Mouse (Mus musculus) neural tube, embryonic 14.5 days (tissue): ENCODE measurements around the gene Tbcc. TPM values are rescaled to one million over a fixed set of nuclear protein-coding genes. Genes with fewer than 3 reads are reported as not detected.

Source experiments
- ATAC-seq: fragments of 200-750 bp; cut with Nextera tagmentation; 2 replicates; pipeline ENCODE4 v1.8.0; 2017; ENCODE audit warnings: low read depth, mild to moderate bottlenecking, moderate TSS enrichment, moderate library complexity
- H3K27ac ChIP-seq: fragments of 300-500 bp; sonication (generic); 2 replicates; pipeline ENCODE4 v1.5.1; 2014; ENCODE audit warnings: low read depth, mild to moderate bottlenecking, control low read depth, low read length, moderate library complexity, mixed read lengths
- H3K27me3 ChIP-seq: fragments of 300-500 bp; sonication (generic); 2 replicates; pipeline ENCODE4 v1.6.1; 2014; ENCODE audit warnings: low read length; ENCODE audit not compliant: control insufficient read depth, insufficient read depth
- H3K36me3 ChIP-seq: fragments of 300-500 bp; sonication (generic); 2 replicates; pipeline ENCODE4 v1.6.1; 2014; ENCODE audit warnings: low read length, mixed read lengths; ENCODE audit not compliant: control insufficient read depth, insufficient read depth
- H3K4me1 ChIP-seq: fragments of 300-500 bp; sonication (generic); 2 replicates; pipeline ENCODE4 v1.6.1; 2014; ENCODE audit warnings: low read length; ENCODE audit not compliant: control insufficient read depth, insufficient read depth
- H3K4me2 ChIP-seq: fragments of 300-500 bp; sonication (generic); 2 replicates; pipeline ENCODE4 v1.6.1; 2014; ENCODE audit warnings: mild to moderate bottlenecking, low read depth, low read length, control low read depth
- H3K4me3 ChIP-seq: fragments of 300-500 bp; sonication (generic); 2 replicates; pipeline ENCODE4 v1.5.1; 2014; ENCODE audit warnings: low read depth, low read length, control low read depth, mixed read lengths
- H3K9ac ChIP-seq: fragments of 300-500 bp; sonication (generic); replicated peaks from 2 replicates; pipeline ENCODE4 v1.6.1; 2014; ENCODE audit warnings: low read depth, mild to moderate bottlenecking, control low read depth, low read length, mixed read lengths
- H3K9me3 ChIP-seq: fragments of 300-500 bp; sonication (generic); 2 replicates; pipeline ENCODE4 v1.6.1; 2016; ENCODE audit warnings: low read length; ENCODE audit not compliant: control insufficient read depth
- WGBS: fragments of 180-500 bp; shearing (Covaris S2); extraction: QIAGEN DNeasy Blood & Tissue Kit; methylation state at CpG from one replicate; pipeline ENCODE4 v1.1.7; 2014; 5-methylcytosine and 5-hydroxymethylcytosine counted together
- polyA plus RNA-seq: library from polyadenylated mRNA; unstranded; fragments of >200 nt; fragmentation: Nextera tagmentation; extraction: Ambion mirVana; gene quantifications from 2 replicates; pipeline ENCODE4 v1.2.1, GENCODE M21; 2014

Gene Tbcc
- polyA plus RNA-seq, 1 experiment from 2014 or later, result 62.1 TPM

GRCm38 (mm10) chr17:46854096-46854495 is 36.4 kb upstream of the Tbcc start:
- H3K36me3 ChIP-seq, result 0 out of 2 replicates have a peak, but pooled peaks cover 3% of the 10 kb centered on the region
- peaks cover 22% of the 10 kb centered on the region for H3K4me1 ChIP-seq
- H3K9ac ChIP-seq, result no peak overlapping the region
- H3K9me3 ChIP-seq, result no peaks in the 10 kb centered on the region
- H3K27ac ChIP-seq, result no peak overlapping the region
- no peak overlapping the region for H3K4me2 ChIP-seq
- ATAC-seq, result no peak
- WGBS, result 84% methylated on average over 7 of the region's 7 CpGs
- H3K27me3 ChIP-seq, result no peaks in the 10 kb centered on the region
- H3K4me3 ChIP-seq, result no peak overlapping the region

DNA sequence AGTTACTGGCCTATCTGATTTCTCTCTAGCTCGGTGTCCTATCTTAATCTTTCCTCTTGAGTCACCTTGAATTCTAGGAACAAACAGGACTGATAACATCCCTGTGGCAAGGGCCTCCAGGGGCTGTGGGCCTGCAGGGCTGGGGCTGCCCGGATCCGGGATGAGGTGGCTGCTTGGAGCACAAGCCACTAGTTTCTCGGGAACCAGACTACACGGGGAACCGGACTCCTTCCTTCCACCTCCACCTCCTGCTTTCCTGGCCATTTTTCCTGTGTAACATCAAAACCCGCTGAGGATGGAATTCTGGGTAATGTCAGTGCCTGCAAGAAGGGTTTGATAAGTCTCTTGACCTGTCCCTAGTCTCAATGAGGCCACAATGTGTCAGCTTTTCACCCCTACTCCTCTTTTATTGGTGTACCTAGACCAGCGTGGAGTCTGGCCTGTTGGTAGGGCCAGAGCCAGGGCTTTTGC is 35.8 kb upstream of the Tbcc start:
- whole genome bisulfite sequencing, result 80% methylated on average over 8 of the region's 8 CpGs
- H3K9me3 ChIP-seq, result no peaks in the 10 kb centered on the region
- H3K4me3 ChIP-seq, result peak overlapping the region; percentile 62
- no peak overlapping the region; the same call in 1 of the 2 replicates for H3K27ac ChIP-seq
- H3K4me1 ChIP-seq, result peaks cover 26% of the 10 kb centered on the region
- H3K36me3 ChIP-seq, result 0 out of 2 replicates have a peak, but pooled peaks cover 3% of the 10 kb centered on the region
- H3K4me2 ChIP-seq, result peak overlapping the region; percentile 58
- no peaks in the 10 kb centered on the region for H3K27me3 ChIP-seq
- 0 out of 2 replicates have a peak overlapping the region, but pooled peaks have one; percentile 28 for H3K9ac ChIP-seq
- ATAC-seq, result no peak

DNA sequence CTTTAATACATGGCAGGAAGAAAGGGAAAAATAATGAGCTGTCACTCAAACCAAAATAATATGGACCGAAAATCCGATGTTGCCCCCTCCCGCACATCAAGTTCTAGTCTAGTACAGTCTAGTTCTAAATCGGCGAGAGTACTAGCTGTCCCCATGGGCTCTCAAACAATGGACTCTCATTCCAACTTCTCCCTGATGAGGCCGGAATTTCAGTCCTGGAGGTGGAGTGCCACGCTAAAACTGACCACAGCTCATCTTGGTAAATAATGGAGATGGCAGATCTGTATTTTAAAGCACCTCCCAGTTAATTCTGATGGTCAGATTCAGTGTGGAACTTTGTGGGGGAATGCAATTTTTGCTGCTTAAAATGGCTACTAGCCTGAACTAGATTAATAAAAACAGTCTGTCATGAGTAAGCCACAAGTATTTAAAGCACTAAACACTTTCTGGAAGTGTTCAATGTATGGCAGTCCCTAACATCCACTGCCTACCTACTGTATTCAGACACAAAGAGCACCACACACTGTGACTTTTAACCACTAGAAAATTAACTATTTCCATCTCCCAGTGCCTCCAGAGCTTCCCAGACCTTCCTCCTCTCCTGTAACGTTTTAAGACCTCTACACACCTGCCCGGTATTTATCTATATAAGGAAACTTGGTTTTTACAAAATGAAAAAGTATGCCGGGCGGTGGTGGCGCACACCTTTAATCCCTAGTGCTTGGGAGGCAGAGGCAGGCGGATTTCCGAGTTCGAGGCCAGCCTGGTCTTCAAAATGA is 35.0 kb upstream of the Tbcc start:
- Histone ChIP-seq H3K36me3 (0 out of 2 replicates have a peak, but pooled peaks cover 3% of the 10 kb centered on the region), H3K27me3 (no peaks in the 10 kb centered on the region), H3K4me1 (peaks cover 32% of the 10 kb centered on the region), H3K9ac (peak overlapping the region; percentile 100), H3K4me2 (peak overlapping the region; percentile 58), H3K4me3 (peak overlapping the region; percentile 62), H3K27ac (peak overlapping the region; percentile 100), H3K9me3 (no peaks in the 10 kb centered on the region)
- 63% methylated on average over 15 of the region's 15 CpGs for WGBS
- ATAC-seq, result no peak

DNA sequence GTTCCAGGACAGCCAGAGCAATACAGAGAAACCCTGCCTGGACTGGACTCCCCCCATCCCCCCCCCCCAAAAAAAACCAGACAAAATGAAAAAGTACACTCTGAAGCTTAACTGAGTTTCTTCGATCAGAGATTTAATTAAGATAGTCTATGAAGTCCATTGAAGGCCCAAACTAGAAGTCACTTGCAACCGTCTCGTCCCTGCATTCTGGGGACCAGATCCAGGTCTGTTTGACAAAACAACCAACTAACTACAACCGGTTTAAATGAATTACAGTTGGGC is 34.4 kb upstream of the Tbcc start:
- ATAC-seq, result no peak
- peak overlapping the region; percentile 100 for H3K27ac ChIP-seq
- peak overlapping the region; percentile 100 for H3K9ac ChIP-seq
- peak overlapping the region; percentile 58 for H3K4me2 ChIP-seq
- H3K4me3 ChIP-seq, result peak overlapping the region; percentile 62
- 15% methylated on average over 4 of the region's 4 CpGs for WGBS
- peaks cover 32% of the 10 kb centered on the region for H3K4me1 ChIP-seq
- 0 out of 2 replicates have a peak, but pooled peaks cover 3% of the 10 kb centered on the region for H3K36me3 ChIP-seq
- no peaks in the 10 kb centered on the region for H3K9me3 ChIP-seq
- H3K27me3 ChIP-seq, result no peaks in the 10 kb centered on the region

GRCm38 (mm10) chr17:46856471-46857360 is 33.8 kb upstream of the Tbcc start:
- peak overlapping the region; percentile 58 for H3K4me2 ChIP-seq
- H3K9ac ChIP-seq, result peak overlapping the region; percentile 100
- H3K27ac ChIP-seq, result peak overlapping the region; percentile 100
- no peaks in the 10 kb centered on the region for H3K27me3 ChIP-seq
- under 1% methylated on average over 74 of the region's 87 CpGs for WGBS
- peak; percentile 29 for ATAC-seq
- no peaks in the 10 kb centered on the region for H3K9me3 ChIP-seq
- peaks cover 32% of the 10 kb centered on the region for H3K4me1 ChIP-seq
- 0 out of 2 replicates have a peak, but pooled peaks cover 3% of the 10 kb centered on the region for H3K36me3 ChIP-seq
- peak overlapping the region; percentile 62 for H3K4me3 ChIP-seq

DNA sequence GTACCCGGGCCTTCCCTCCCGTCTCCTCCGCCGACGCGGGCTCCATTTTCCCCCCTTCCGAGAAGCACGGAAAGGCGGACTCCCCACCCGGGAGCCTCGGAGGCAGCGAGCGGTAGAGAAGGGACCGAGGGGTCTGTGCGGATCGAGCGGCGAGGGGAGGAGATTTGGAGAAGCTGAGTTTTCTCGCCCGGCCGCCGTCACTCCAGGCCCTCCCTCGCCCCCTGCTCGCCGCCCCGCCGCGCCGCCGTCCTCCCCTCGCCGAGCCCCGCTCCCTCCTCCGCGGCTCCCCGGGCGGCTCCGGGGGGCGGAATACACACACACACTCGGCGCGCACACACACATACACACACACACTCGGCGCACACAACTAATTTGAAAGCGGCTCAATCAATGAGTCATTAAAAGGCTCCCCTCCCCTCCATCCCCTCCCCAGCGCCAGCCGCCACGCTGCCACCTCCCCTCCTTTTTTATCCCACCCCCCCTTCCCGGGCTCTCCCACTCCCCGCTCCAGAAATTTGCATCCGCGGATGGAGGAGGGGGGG is 33.1 kb upstream of the Tbcc start:
- H3K9me3 ChIP-seq, result no peaks in the 10 kb centered on the region
- 0% methylated on average over 28 of the region's 52 CpGs for WGBS
- H3K27ac ChIP-seq, result peak overlapping the region; percentile 100
- no peaks in the 10 kb centered on the region for H3K27me3 ChIP-seq
- peak overlapping the region; percentile 58 for H3K4me2 ChIP-seq
- peaks cover 32% of the 10 kb centered on the region for H3K4me1 ChIP-seq
- ATAC-seq, result peak; percentile 71
- peak overlapping the region; percentile 100 for H3K9ac ChIP-seq
- H3K4me3 ChIP-seq, result peak overlapping the region; percentile 62
- H3K36me3 ChIP-seq, result 0 out of 2 replicates have a peak, but pooled peaks cover 3% of the 10 kb centered on the region

DNA sequence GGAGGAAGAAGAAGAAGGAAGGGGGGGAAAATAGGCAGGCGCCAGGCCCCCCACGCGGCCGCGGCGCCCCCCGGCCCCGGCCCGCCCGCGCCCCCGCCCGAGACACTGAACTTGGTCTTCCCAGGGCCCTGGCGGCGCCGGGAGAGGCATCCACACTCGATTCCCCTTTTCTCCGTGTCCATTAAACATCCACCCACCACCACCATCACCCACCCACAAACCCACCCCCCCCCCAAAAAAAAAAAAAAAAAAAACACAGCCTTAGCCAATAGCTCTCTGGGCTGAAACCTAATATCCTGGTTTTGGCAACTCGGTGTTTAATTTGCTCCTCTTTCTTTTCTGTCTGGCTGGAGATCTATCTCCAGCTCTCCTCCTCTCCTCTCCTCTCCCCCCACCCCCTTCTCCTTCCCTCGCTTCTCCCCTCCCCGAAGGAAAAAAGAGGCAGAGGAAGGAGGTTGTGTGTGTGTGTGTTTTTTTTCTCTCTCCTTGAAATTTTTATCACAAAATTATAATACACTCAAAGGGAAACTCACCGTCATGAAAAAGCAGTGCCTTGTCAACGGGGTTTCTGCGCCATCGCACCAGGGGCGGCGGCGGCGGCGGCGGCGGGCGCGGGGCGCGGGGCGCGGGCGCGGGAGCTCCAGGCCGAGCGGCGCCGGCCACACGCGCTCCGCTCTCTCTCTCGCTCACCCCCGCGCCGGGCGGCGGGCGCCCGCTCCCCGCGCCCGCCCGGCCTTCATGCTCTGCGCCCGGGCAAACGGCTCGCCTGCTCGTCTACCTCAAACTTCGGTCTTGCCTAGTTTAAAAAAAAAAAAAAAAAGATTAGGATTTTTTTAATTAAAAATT is 32.4 kb upstream of the Tbcc start, which contains the start of gene Bicral:
TSS of gene Bicral (minus strand) at position 580 of the 846 bp plus-strand sequence.
- Histone ChIP-seq H3K36me3 (0 out of 2 replicates have a peak, but pooled peaks cover 3% of the 10 kb centered on the region), H3K4me1 (peaks cover 31% of the 10 kb centered on the region), H3K27me3 (no peaks in the 10 kb centered on the region), H3K27ac (peak within 1 kb of the TSS; percentile 100), H3K9ac (peak within 1 kb of the TSS; percentile 100), H3K4me3 (peak within 1 kb of the TSS; percentile 62), H3K4me2 (peak within 1 kb of the TSS; percentile 58), H3K9me3 (no peaks in the 10 kb centered on the region)
- peak; percentile 77 for ATAC-seq
- WGBS, result 0% methylated on average over 52 of the region's 65 CpGs
